Mouse (Mus musculus): ENCODE data around the gene Dstn.

GRCm38 (mm10) chr2:143867326-143867725 is 47.8 kb upstream of the Dstn start:
- TF ChIP-seq POLR2A (IDR thresholded peaks at IDR 0.05; ENCODE audit: control insufficient read depth in 1 of 2, insufficient read depth in 1 of 2, low read depth in 1 of 2, low read length in 2 of 2, poor library complexity in 1 of 2) (no peak), ZNF384 (IDR thresholded peaks at IDR 0.05; ENCODE audit: low read depth, low read length) (no peak), NELFE (IDR thresholded peaks at IDR 0.05; ENCODE audit: low read depth, low read length) (no peak), MAZ (IDR thresholded peaks at IDR 0.05; ENCODE audit: low read depth, low read length) (no peak), GATA1 (IDR thresholded peaks at IDR 0.05; ENCODE audit: low read depth, low read length) (no peak), BHLHE40 (IDR thresholded peaks at IDR 0.05; ENCODE audit: borderline replicate concordance, low read depth, low read length) (no peak), E2F4 (IDR thresholded peaks at IDR 0.05; ENCODE audit: borderline replicate concordance, low read depth, low read length) (no peak)

All from MEL (cell line).